Mouse (Mus musculus) adipose tissue, adult 10 weeks (tissue): ENCODE measurements around the gene Fthl17a. TPM values are rescaled to one million over a fixed set of nuclear protein-coding genes. Genes with fewer than 3 reads are reported as not detected.

Experiments used
- polyA plus RNA-seq: library from polyadenylated mRNA; stranded (reverse); fragments of 350-450 nt; fragmentation: Illumina TruSeq; extraction: RNeasy Lipid Tissue Mini Kit (QIAGEN cat#74804); gene quantifications from one replicate; pipeline ENCODE4 v1.2.3, GENCODE M21; 2014; ENCODE audit warnings: low read depth, low replicate concordance

Fthl17a gene
- polyA plus RNA-seq, result not detected

DNA sequence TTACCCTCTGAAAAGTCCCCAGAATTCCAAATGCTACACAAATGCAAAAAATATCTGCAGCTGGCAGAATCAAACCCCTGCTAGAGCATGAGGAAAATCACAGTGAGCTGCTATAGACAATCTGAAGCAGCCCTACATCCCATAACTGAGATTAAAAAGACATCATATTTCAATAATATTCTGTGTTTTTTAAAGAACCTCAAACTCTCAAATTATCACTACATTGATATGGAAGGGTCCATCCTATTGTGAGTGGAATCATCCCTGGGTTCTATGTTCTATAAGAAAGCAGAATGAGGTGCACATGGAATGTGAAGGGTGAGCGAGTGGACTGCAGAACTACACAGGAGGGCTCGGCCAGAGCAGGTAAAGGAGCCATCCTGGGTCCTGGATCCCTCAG, at the start of gene Fthl17a:
Gene Fthl17a (plus strand): TSS at position 301 of the 400 bp plus-strand sequence.

